Mouse (Mus musculus) limb, embryonic 14.5 days (tissue): ENCODE data around the gene Cacna1a. TPM values are rescaled to one million over a fixed set of nuclear protein-coding genes. Genes with fewer than 3 reads are reported as not detected.
A peak's percentile ranks its signal among the peaks of the same experiment; 100 is the strongest.

Source experiments
- ATAC-seq: fragments of 200-750 bp; cut with Nextera tagmentation; 2 replicates; pipeline ENCODE4 v1.8.0; 2017; ENCODE audit warnings: low read depth, moderate number of reproducible peaks, moderate TSS enrichment; ENCODE audit not compliant: low FRiP score
- DNase-seq: peaks from one replicate; pipeline ENCODE4 v3.0.0-alpha.2; 2015; ENCODE audit warnings: low spot score
- H3K27ac ChIP-seq: fragments of 300-500 bp; sonication (generic); replicated peaks from 2 replicates; pipeline ENCODE4 v1.5.1; 2014; ENCODE audit warnings: low read depth, mild to moderate bottlenecking, low read length, moderate library complexity, mixed read lengths
- H3K27me3 ChIP-seq: fragments of 300-500 bp; sonication (generic); 2 replicates; pipeline ENCODE4 v1.6.1; 2014; ENCODE audit warnings: low read length, mixed read lengths; ENCODE audit not compliant: control insufficient read depth, insufficient read depth
- H3K36me3 ChIP-seq: fragments of 300-500 bp; sonication (generic); 2 replicates; pipeline ENCODE4 v1.6.1; 2014; ENCODE audit warnings: mild to moderate bottlenecking, low read length, moderate library complexity, mixed read lengths; ENCODE audit not compliant: control insufficient read depth, insufficient read depth
- H3K4me1 ChIP-seq: fragments of 300-500 bp; sonication (generic); 2 replicates; pipeline ENCODE4 v1.6.1; 2014; ENCODE audit warnings: antibody characterized with exemption, low read length, mixed read lengths; ENCODE audit not compliant: control insufficient read depth, insufficient read depth
- H3K4me2 ChIP-seq: fragments of 300-500 bp; sonication (generic); replicated peaks from 2 replicates; pipeline ENCODE4 v1.6.1; 2014; ENCODE audit warnings: low read depth, mild to moderate bottlenecking, low read length, moderate library complexity; ENCODE audit not compliant: severe bottlenecking
- H3K4me3 ChIP-seq: fragments of 300-500 bp; sonication (generic); replicated peaks from 2 replicates; pipeline ENCODE4 v1.5.1; 2014; ENCODE audit warnings: low read length
- H3K9ac ChIP-seq: fragments of 300-500 bp; sonication (generic); 2 replicates; pipeline ENCODE4 v1.6.1; 2014; ENCODE audit warnings: mild to moderate bottlenecking, low read depth, low read length, moderate library complexity; ENCODE audit not compliant: severe bottlenecking
- H3K9me3 ChIP-seq: fragments of 300-500 bp; sonication (generic); 2 replicates; pipeline ENCODE4 v1.6.1; 2016; ENCODE audit warnings: low read length; ENCODE audit not compliant: control insufficient read depth
- POLR2A ChIP-seq: fragments of 200-500 bp; IDR thresholded peaks from 2 replicates; pipeline ENCODE4 v1.8.0; 2012; ENCODE audit warnings: inconsistent platforms, mild to moderate bottlenecking, moderate library complexity, borderline replicate concordance; ENCODE audit not compliant: insufficient read depth, insufficient read length; ENCODE audit errors: extremely low read depth
- WGBS: fragments of 180-500 bp; shearing (Covaris S2); extraction: QIAGEN DNeasy Blood & Tissue Kit; methylation state at CpG from one replicate; pipeline ENCODE4 v1.1.7; 2014; 5-methylcytosine and 5-hydroxymethylcytosine counted together
- polyA plus RNA-seq, 2 experiments: library from polyadenylated mRNA; depleted of rRNA in 1 of 2; stranded (reverse) in 1 of 2; unstranded in 1 of 2; fragments of >200 nt; fragmentation: Nextera tagmentation in 1 of 2; extraction: Ambion mirVana in 1 of 2; gene quantifications; 2 replicates each; pipeline versions ENCODE4 v1.2.1 to v1.2.3; 2012 to 2014

The Cacna1a gene
- polyA plus RNA-seq, 2 experiments = 6.8 to 24.3 TPM

- no peak overlapping the region for H3K27ac ChIP-seq
- H3K4me1 ChIP-seq = peaks cover 19% of the 10 kb centered on the region
- H3K27me3 ChIP-seq = no peaks in the 10 kb centered on the region
- DNase-seq (no peak), ATAC-seq (no peak)
- no peak for TF ChIP-seq POLR2A
- H3K9ac ChIP-seq = no peak overlapping the region
- peaks cover 13% of the 10 kb centered on the region for H3K36me3 ChIP-seq
- H3K4me2 ChIP-seq = no peak overlapping the region
- WGBS = 85% methylated on average over 2 of the region's 2 CpGs
- no peaks in the 10 kb centered on the region for H3K9me3 ChIP-seq
- no peak overlapping the region for H3K4me3 ChIP-seq
These were observed 294.0 kb downstream of the Cacna1a start for GRCm38 (mm10) chr8:84682257-84682656.

GRCm38 (mm10) chr8:84684537-84684936 lies 296.3 kb downstream of the Cacna1a start:
- DNase-seq = no peak
- Histone ChIP-seq H3K27ac (no peak overlapping the region), H3K4me1 (peaks cover 26% of the 10 kb centered on the region), H3K4me3 (no peak overlapping the region), H3K9ac (no peak overlapping the region), H3K27me3 (no peaks in the 10 kb centered on the region), H3K4me2 (no peak overlapping the region), H3K9me3 (no peaks in the 10 kb centered on the region), H3K36me3 (peaks cover 10% of the 10 kb centered on the region)
- no peak for ATAC-seq
- WGBS = 62% methylated on average over 3 of the region's 3 CpGs
- TF ChIP-seq POLR2A = no peak

- 12% methylated on average over 18 of the region's 20 CpGs for WGBS
- no peaks in the 10 kb centered on the region for H3K9me3 ChIP-seq
- peaks cover 34% of the 10 kb centered on the region for H3K4me1 ChIP-seq
- peak within 1 kb of the TSS; percentile 88 for H3K4me2 ChIP-seq
- no peak for TF ChIP-seq POLR2A
- peak within 1 kb of the TSS; percentile 91 for H3K27ac ChIP-seq
- DNase-seq = no peak
- no peaks in the 10 kb centered on the region for H3K27me3 ChIP-seq
- H3K9ac ChIP-seq = peak within 1 kb of the TSS; percentile 97
- no peak for ATAC-seq
- H3K4me3 ChIP-seq = peak within 1 kb of the TSS; percentile 97
- peaks cover 16% of the 10 kb centered on the region for H3K36me3 ChIP-seq
These were observed 298.2 kb downstream of the Cacna1a start, which contains the start of gene Trmt1 for GRCm38 (mm10) chr8:84686191-84687002. TSS of gene Trmt1 (plus strand) at chr8:84686307.

- no peak for TF ChIP-seq POLR2A
- no peaks in the 10 kb centered on the region for H3K27me3 ChIP-seq
- peak overlapping the region; percentile 91 for H3K27ac ChIP-seq
- H3K36me3 ChIP-seq = peaks cover 23% of the 10 kb centered on the region
- peak overlapping the region; percentile 88 for H3K4me2 ChIP-seq
- H3K4me3 ChIP-seq = peak overlapping the region; percentile 97
- peak overlapping the region; percentile 97 for H3K9ac ChIP-seq
- WGBS = under 1% methylated on average over 54 of the region's 62 CpGs
- no peaks in the 10 kb centered on the region for H3K9me3 ChIP-seq
- ATAC-seq (peak; percentile 17; the same call in 1 of the 2 replicates), DNase-seq (peak; percentile 50)
- peaks cover 34% of the 10 kb centered on the region for H3K4me1 ChIP-seq
These were observed 298.9 kb downstream of the Cacna1a start for GRCm38 (mm10) chr8:84687003-84687704.

- TF ChIP-seq POLR2A = 0 out of 2 replicates have a peak, but pooled peaks have one; percentile 30
- DNase-seq = peak; percentile 94
- Histone ChIP-seq H3K36me3 (peaks cover 23% of the 10 kb centered on the region), H3K4me1 (peaks cover 34% of the 10 kb centered on the region), H3K27ac (peak within 1 kb of the TSS; percentile 91), H3K9me3 (no peaks in the 10 kb centered on the region), H3K4me3 (peak within 1 kb of the TSS; percentile 97), H3K27me3 (no peaks in the 10 kb centered on the region), H3K4me2 (peak within 1 kb of the TSS; percentile 89), H3K9ac (peak within 1 kb of the TSS; percentile 97)
- WGBS = under 1% methylated on average over 28 of the region's 37 CpGs
- ATAC-seq = peak; percentile 87
These were observed 299.5 kb downstream of the Cacna1a start, which contains the start of gene Nacc1 for GRCm38 (mm10) chr8:84687705-84688100. TSS of gene Nacc1 (minus strand) at chr8:84687862.
